Mouse (Mus musculus): Measurements from ENCODE around the gene Pkig. TPM values are rescaled to one million over a fixed set of nuclear protein-coding genes. Genes with fewer than 3 reads are reported as not detected.

The Pkig gene
- polyA plus RNA-seq, 1 experiment from 2014 or later, result 119 TPM

GRCm38 (mm10) chr2:163708321-163708720 lies 50.1 kb downstream of the Pkig start:
- Histone ChIP-seq H3K27me3 (no peaks in the 10 kb centered on the region), H3K36me3 (peaks cover 6% of the 10 kb centered on the region), H3K9me3 (no peaks in the 10 kb centered on the region), H3K4me3 (no peak overlapping the region), H3K4me1 (replicated peaks) (peaks cover 5% of the 10 kb centered on the region), H3K4me2 (no peak overlapping the region), H3K27ac (no peak overlapping the region), H3K9ac (no peak overlapping the region)
- WGBS, result 90% methylated on average over 5 of the region's 5 CpGs
- no peak for ATAC-seq (ENCODE audit: low FRiP score)

DNA sequence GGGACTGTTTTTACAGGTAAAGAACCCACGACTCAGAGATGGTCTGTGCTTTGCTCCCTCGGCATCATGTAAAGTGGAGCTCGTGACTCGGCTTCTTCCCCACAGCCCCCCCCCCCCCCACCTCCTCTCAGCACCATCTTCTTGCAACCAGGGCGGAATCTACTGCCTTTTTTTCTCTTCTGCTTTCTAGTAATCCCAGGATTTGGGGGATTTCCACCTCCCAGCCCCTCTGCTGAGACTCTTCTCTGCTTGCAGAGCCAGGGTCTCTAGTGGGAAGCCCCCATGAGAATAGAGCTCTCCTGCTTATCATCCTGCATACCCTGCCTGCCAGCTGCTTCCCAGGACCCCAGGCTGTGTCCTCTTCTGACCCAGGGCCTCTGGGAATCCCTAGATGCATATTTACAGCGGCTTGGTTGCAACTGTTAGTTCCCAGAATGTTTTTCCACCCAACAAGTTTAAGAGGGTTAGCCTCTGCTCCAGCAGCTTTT lies 50.6 kb downstream of the Pkig start:
- Histone ChIP-seq H3K4me1 (replicated peaks) (peaks cover 5% of the 10 kb centered on the region; the same call in 1 of the 2 replicates), H3K4me2 (no peak overlapping the region), H3K27me3 (no peaks in the 10 kb centered on the region), H3K9me3 (no peaks in the 10 kb centered on the region), H3K36me3 (peaks cover 6% of the 10 kb centered on the region), H3K27ac (no peak overlapping the region), H3K9ac (no peak overlapping the region), H3K4me3 (no peak overlapping the region)
- WGBS, result 74% methylated on average over 6 of the region's 6 CpGs
- ATAC-seq (ENCODE audit: low FRiP score), result no peak

DNA sequence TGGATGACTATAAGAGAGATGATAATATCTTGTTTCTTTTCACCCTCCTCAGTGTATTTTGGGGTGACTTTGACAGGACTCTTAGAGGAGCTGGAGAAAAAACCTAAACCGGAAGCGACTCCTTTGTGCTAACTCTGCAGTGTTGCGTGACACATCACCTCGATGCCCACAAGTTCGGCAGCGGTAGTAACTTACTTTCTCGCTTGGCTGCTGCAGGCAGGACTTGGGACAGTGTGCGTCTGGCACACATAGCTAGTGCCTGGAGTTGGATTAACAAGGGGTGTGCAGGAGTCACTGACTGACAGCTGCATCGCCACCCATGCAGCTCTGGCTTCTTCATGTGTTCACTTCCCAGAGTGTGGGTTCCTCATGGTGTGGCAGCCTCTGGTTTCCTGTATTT lies 51.8 kb downstream of the Pkig start:
- no peak overlapping the region for H3K4me3 ChIP-seq
- ATAC-seq (ENCODE audit: low FRiP score), result no peak
- H3K9me3 ChIP-seq, result no peaks in the 10 kb centered on the region
- no peak overlapping the region for H3K27ac ChIP-seq
- H3K4me2 ChIP-seq, result no peak overlapping the region
- peaks cover 5% of the 10 kb centered on the region; the same call in 1 of the 2 replicates for H3K4me1 ChIP-seq (replicated peaks)
- no peak overlapping the region for H3K9ac ChIP-seq
- no peaks in the 10 kb centered on the region for H3K27me3 ChIP-seq
- 94% methylated on average over 9 of the region's 9 CpGs for WGBS
- no peaks in the 10 kb centered on the region; the same call in 1 of the 2 replicates for H3K36me3 ChIP-seq

DNA sequence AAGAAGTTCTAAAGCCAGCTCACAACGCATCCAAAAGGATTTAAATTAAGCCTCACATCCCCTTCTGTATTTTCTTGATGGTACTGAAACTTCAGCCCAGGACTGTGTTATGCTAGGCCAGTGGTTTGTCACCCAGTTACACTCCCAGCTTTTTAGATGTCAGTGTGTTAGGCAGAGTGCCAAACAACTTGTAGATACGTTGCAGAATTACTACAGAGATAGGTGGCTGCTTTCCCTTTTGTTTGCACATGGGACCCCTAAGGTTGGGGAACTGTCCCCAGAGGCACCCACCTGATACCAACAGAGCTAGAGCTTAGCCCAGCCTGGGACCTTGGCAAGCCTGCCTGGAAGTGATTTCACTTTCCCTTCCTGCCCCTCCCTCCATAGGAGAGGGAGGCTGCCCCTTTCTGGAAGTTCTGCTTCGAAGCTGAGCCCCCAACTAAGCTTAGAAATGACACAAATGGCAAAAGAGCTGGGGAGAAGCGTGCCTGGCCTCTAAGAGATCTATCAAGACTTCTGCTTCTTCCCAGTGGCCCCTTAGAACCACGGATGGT lies 52.5 kb downstream of the Pkig start:
- H3K4me2 ChIP-seq, result no peak overlapping the region
- 79% methylated on average over 5 of the region's 5 CpGs for WGBS
- H3K27me3 ChIP-seq, result no peaks in the 10 kb centered on the region
- no peak overlapping the region for H3K27ac ChIP-seq
- no peak overlapping the region for H3K4me3 ChIP-seq
- no peaks in the 10 kb centered on the region for H3K36me3 ChIP-seq
- ATAC-seq (ENCODE audit: low FRiP score), result no peak
- H3K4me1 ChIP-seq (replicated peaks), result peaks cover 5% of the 10 kb centered on the region; the same call in 1 of the 2 replicates
- H3K9ac ChIP-seq, result no peak overlapping the region
- no peaks in the 10 kb centered on the region for H3K9me3 ChIP-seq

DNA sequence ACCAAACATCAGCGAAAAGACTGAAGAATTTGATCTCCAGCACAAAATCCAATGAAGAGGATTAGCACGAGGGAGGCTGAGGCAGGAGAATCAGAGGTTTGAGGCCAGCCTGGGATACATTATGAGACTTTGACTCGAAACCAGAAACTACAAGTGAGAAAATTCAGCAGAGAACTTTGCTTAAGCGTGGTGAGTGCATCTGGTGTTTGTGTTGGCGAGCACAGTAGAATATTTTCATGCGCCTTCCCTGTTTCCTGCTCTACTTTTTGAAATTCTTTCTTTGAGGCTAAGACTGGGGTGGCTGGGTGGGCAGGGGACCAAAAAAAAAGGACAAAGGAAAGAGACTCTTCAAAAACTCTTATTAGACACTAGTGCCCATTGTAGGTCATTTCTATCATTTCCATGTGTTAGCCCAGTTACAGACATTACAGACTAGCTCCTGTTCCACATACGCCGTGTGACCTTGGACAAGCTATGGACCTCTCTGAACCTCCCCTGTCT lies 53.2 kb downstream of the Pkig start:
- Histone ChIP-seq H3K4me3 (no peak overlapping the region), H3K4me2 (no peak overlapping the region), H3K27me3 (no peaks in the 10 kb centered on the region), H3K9me3 (no peaks in the 10 kb centered on the region), H3K4me1 (replicated peaks) (peaks cover 7% of the 10 kb centered on the region), H3K36me3 (no peaks in the 10 kb centered on the region), H3K9ac (no peak overlapping the region), H3K27ac (no peak overlapping the region)
- WGBS, result 93% methylated on average over 8 of the region's 8 CpGs
- ATAC-seq (ENCODE audit: low FRiP score), result no peak

- Histone ChIP-seq H3K27ac (no peak overlapping the region), H3K36me3 (no peaks in the 10 kb centered on the region), H3K4me3 (no peak overlapping the region), H3K9ac (peak overlapping the region; percentile 53; the same call in 1 of the 2 replicates), H3K9me3 (no peaks in the 10 kb centered on the region), H3K27me3 (no peaks in the 10 kb centered on the region), H3K4me1 (replicated peaks) (peaks cover 16% of the 10 kb centered on the region), H3K4me2 (no peak overlapping the region)
- 82% methylated on average over 7 of the region's 7 CpGs for WGBS
- ATAC-seq (ENCODE audit: low FRiP score), result no peak
Measured at GRCm38 (mm10) chr2:163712473-163712872, 54.3 kb downstream of the Pkig start.

DNA sequence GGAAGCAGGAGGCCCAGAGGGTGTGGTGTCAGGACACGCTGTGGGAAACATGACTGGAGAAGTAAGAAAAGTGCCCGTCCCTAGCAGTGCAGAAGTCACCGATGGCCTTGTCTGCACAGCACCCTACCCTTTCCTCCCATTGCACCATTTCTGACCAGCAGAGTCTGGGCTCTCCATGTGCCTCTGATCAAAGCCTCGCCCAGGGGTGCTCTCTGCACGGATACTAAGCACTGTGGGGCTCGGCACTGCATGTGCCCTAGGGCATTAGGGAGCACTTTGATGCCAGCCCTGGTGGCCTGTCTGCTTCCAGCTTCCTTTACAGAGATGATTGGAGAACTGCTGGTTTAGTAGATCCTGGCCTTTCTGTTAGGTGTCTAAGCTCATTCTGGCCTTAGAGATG lies 54.7 kb downstream of the Pkig start:
- WGBS, result 88% methylated on average over 6 of the region's 6 CpGs
- peaks cover 16% of the 10 kb centered on the region for H3K4me1 ChIP-seq (replicated peaks)
- H3K27ac ChIP-seq, result no peak overlapping the region
- H3K27me3 ChIP-seq, result no peaks in the 10 kb centered on the region
- no peak overlapping the region for H3K4me2 ChIP-seq
- H3K4me3 ChIP-seq, result no peak overlapping the region
- H3K36me3 ChIP-seq, result no peaks in the 10 kb centered on the region
- ATAC-seq (ENCODE audit: low FRiP score), result no peak
- H3K9ac ChIP-seq, result peak overlapping the region; percentile 53; the same call in 1 of the 2 replicates
- H3K9me3 ChIP-seq, result no peaks in the 10 kb centered on the region

DNA sequence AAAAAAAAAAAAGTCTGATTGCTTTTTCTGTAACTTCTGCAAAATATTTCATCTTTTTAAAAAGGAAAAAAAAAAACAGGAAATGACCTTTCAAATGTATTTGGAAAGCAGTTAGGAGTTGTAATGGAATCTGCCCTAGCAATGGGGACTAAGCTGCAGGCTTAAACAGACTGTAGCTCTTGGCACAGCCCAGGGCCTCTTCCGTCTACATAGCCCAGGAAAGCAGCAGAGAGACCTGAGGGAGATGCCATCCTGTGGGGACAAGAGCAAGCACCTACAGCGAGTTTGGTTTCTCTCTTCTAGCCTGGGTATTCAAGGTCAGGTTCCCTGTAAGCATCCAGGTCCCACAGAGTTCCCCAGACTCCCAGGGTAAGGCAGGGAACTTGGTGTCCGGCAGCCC lies 55.2 kb downstream of the Pkig start:
- Histone ChIP-seq H3K9ac (no peak overlapping the region), H3K4me2 (no peak overlapping the region), H3K27ac (no peak overlapping the region), H3K27me3 (no peaks in the 10 kb centered on the region), H3K4me1 (replicated peaks) (peaks cover 17% of the 10 kb centered on the region), H3K4me3 (no peak overlapping the region), H3K9me3 (no peaks in the 10 kb centered on the region), H3K36me3 (no peaks in the 10 kb centered on the region)
- WGBS, result 86% methylated on average over 3 of the region's 3 CpGs
- ATAC-seq (ENCODE audit: low FRiP score), result no peak

- 0 out of 2 replicates have a peak, but pooled peaks cover 5% of the 10 kb centered on the region for H3K36me3 ChIP-seq
- no peaks in the 10 kb centered on the region for H3K9me3 ChIP-seq
- H3K27ac ChIP-seq, result no peak overlapping the region
- no peak overlapping the region for H3K4me2 ChIP-seq
- no peak overlapping the region for H3K4me3 ChIP-seq
- H3K27me3 ChIP-seq, result no peaks in the 10 kb centered on the region
- H3K9ac ChIP-seq, result 0 out of 2 replicates have a peak overlapping the region, but pooled peaks have one; percentile 2
- WGBS, result 64% methylated on average over 8 of the region's 8 CpGs
- ATAC-seq (ENCODE audit: low FRiP score), result no peak
- H3K4me1 ChIP-seq (replicated peaks), result peaks cover 30% of the 10 kb centered on the region
Measured at GRCm38 (mm10) chr2:163716448-163716847, 58.3 kb downstream of the Pkig start.

DNA sequence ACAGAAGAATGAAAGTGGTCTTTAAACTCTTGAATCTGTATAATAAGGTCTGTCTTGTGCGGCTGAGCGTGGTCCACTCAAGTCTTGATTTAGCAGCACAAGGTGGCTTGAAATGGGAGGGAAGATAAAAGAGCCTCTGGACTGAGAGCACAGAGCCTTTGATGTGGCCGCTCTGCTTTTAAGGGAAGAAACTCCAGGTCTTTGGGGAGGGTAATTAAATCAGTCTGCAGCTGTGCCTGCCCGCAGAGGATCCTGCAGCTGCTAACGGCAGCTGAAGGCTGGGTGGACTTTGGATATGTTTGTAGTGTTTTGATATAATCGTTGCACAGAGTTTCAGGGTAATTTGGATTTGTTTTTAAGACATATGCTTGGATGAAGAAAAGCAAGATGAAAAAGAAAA lies 58.7 kb downstream of the Pkig start:
- Histone ChIP-seq H3K4me3 (no peak overlapping the region), H3K36me3 (peaks cover 8% of the 10 kb centered on the region; the same call in 1 of the 2 replicates), H3K27me3 (no peaks in the 10 kb centered on the region), H3K4me2 (no peak overlapping the region), H3K27ac (no peak overlapping the region), H3K9me3 (no peaks in the 10 kb centered on the region), H3K4me1 (replicated peaks) (peaks cover 34% of the 10 kb centered on the region), H3K9ac (0 out of 2 replicates have a peak overlapping the region, but pooled peaks have one; percentile 2)
- 15% methylated on average over 6 of the region's 6 CpGs for WGBS
- ATAC-seq (ENCODE audit: low FRiP score), result no peak

- Histone ChIP-seq H3K4me3 (no peak overlapping the region), H3K9ac (0 out of 2 replicates have a peak overlapping the region, but pooled peaks have one; percentile 43), H3K4me2 (no peak overlapping the region), H3K9me3 (no peaks in the 10 kb centered on the region), H3K27ac (peak overlapping the region; percentile 5; the same call in 1 of the 2 replicates), H3K36me3 (peaks cover 9% of the 10 kb centered on the region; the same call in 1 of the 2 replicates), H3K27me3 (no peaks in the 10 kb centered on the region), H3K4me1 (replicated peaks) (peaks cover 49% of the 10 kb centered on the region)
- no peak for ATAC-seq (ENCODE audit: low FRiP score)
- 29% methylated on average over 2 of the region's 2 CpGs for WGBS
Measured at GRCm38 (mm10) chr2:163718526-163718925, 60.3 kb downstream of the Pkig start.

DNA sequence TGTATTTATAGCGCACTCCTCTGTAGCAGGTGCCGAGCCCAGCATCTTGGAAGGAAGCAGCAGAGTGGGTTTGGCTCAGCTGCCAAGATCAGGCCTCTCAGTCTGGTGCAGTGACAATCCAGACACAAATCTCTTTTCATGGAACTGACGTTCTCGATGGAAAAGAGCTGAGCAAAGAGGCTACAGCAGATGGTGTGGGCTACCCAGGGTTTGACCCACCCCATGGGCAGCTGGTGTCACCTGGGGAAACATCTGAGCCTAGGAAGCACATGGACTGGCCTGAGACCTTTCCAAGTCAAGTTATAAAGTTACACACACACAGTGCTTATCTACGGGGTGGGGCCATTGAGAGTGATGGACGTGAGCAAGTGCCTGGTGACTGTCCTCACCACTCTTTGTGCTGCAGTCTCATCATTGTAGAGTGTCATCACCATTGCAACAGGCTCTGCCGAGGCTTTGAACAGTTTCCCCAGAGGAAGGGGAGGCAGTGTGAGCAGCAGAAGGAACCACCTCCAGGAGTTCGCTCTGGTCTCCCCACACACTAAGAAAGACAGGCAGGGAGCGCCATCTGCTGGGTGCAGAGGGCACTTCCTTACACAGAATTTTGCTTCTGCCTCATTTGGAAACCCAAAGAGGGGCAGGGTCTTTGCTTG lies 60.9 kb downstream of the Pkig start:
- H3K4me3 ChIP-seq, result no peak overlapping the region
- WGBS, result 39% methylated on average over 9 of the region's 9 CpGs
- H3K27me3 ChIP-seq, result no peaks in the 10 kb centered on the region
- no peak overlapping the region for H3K4me2 ChIP-seq
- peak overlapping the region; percentile 43; the same call in 1 of the 2 replicates for H3K9ac ChIP-seq
- H3K9me3 ChIP-seq, result no peaks in the 10 kb centered on the region
- ATAC-seq (ENCODE audit: low FRiP score), result peak; percentile 74
- peaks cover 12% of the 10 kb centered on the region; the same call in 1 of the 2 replicates for H3K36me3 ChIP-seq
- H3K27ac ChIP-seq, result peak overlapping the region; percentile 18; the same call in 1 of the 2 replicates
- H3K4me1 ChIP-seq (replicated peaks), result peaks cover 49% of the 10 kb centered on the region
